Mouse (Mus musculus) hindbrain, embryonic 15.5 days (tissue): ENCODE data around the gene Ly9. TPM values are rescaled to one million over a fixed set of nuclear protein-coding genes. Genes with fewer than 3 reads are reported as not detected.

Experiments
- ATAC-seq: fragments of 200-750 bp; cut with Nextera tagmentation; 2 replicates; pipeline ENCODE4 v1.8.0; 2017; ENCODE audit warnings: low read depth, moderate number of reproducible peaks, moderate TSS enrichment; ENCODE audit not compliant: low FRiP score
- H3K27ac ChIP-seq: fragments of 300-500 bp; sonication (generic); replicated peaks from 2 replicates; pipeline ENCODE4 v1.5.1; 2015; ENCODE audit warnings: mild to moderate bottlenecking, inconsistent platforms
- H3K27me3 ChIP-seq: fragments of 300-500 bp; sonication (generic); 2 replicates; pipeline ENCODE4 v1.6.1; 2015; ENCODE audit warnings: control low read depth, inconsistent platforms
- H3K36me3 ChIP-seq: fragments of 300-500 bp; sonication (generic); 2 replicates; pipeline ENCODE4 v1.6.1; 2015; ENCODE audit warnings: control low read depth, inconsistent platforms
- H3K4me1 ChIP-seq: fragments of 300-500 bp; sonication (generic); replicated peaks from 2 replicates; pipeline ENCODE4 v1.6.1; 2015; ENCODE audit warnings: control low read depth, inconsistent platforms
- H3K4me2 ChIP-seq: fragments of 300-500 bp; sonication (generic); 2 replicates; pipeline ENCODE4 v1.6.1; 2015; ENCODE audit warnings: moderate library complexity, mild to moderate bottlenecking, inconsistent platforms
- H3K4me3 ChIP-seq: fragments of 300-500 bp; sonication (generic); 2 replicates; pipeline ENCODE4 v1.5.1; 2015; ENCODE audit warnings: mild to moderate bottlenecking, inconsistent platforms
- H3K9ac ChIP-seq: fragments of 300-500 bp; sonication (generic); 2 replicates; pipeline ENCODE4 v1.6.1; 2015; ENCODE audit warnings: inconsistent platforms
- H3K9me3 ChIP-seq: fragments of 300-500 bp; sonication (generic); 2 replicates; pipeline ENCODE4 v1.6.1; 2016; ENCODE audit warnings: control low read depth, inconsistent platforms
- WGBS: fragments of 180-500 bp; shearing (Covaris S2); methylation state at CpG from one replicate; pipeline ENCODE4 v1.1.7; 2015; 5-methylcytosine and 5-hydroxymethylcytosine counted together
- polyA plus RNA-seq: library from polyadenylated mRNA; unstranded; fragments of >200 nt; fragmentation: Nextera tagmentation; extraction: Ambion mirVana; gene quantifications from 2 replicates; pipeline ENCODE4 v1.2.1, GENCODE M21; 2015

The Ly9 gene
- polyA plus RNA-seq, 1 experiment from 2014 or later, result 0.18 TPM

GRCm38 (mm10) chr1:171629168-171629567 lies 22.0 kb upstream of the Ly9 start:
- Histone ChIP-seq H3K4me3 (no peak overlapping the region), H3K4me1 (no peaks in the 10 kb centered on the region), H3K36me3 (no peaks in the 10 kb centered on the region), H3K9ac (no peak overlapping the region), H3K9me3 (no peaks in the 10 kb centered on the region), H3K4me2 (no peak overlapping the region), H3K27me3 (no peaks in the 10 kb centered on the region), H3K27ac (no peak overlapping the region)
- 89% methylated on average over 6 of the region's 6 CpGs for WGBS
- no peak for ATAC-seq

DNA sequence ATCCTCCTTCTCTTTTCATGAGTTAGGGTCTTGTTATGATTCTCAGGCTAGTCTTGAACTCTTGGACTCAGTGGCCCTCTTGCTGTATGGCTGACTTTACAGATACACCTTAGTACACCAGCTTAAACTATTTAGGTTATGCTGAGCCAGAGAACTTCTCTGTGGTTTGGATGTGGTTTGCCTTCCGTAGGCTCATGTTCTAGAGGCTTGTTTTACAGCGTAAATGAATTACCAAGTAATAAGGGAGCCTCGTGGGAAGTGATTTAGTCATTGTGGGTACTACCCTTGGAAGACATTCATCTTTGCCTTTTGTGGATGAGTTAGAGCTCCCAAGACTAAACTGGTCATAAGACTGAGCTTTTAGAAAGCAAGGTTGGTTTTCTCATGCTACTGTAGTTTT lies 20.6 kb upstream of the Ly9 start:
- no peaks in the 10 kb centered on the region for H3K27me3 ChIP-seq
- WGBS, result 81% methylated on average over 3 of the region's 3 CpGs
- no peaks in the 10 kb centered on the region for H3K4me1 ChIP-seq
- no peaks in the 10 kb centered on the region for H3K9me3 ChIP-seq
- no peak overlapping the region for H3K4me2 ChIP-seq
- no peak for ATAC-seq
- H3K9ac ChIP-seq, result no peak overlapping the region
- no peaks in the 10 kb centered on the region for H3K36me3 ChIP-seq
- no peak overlapping the region for H3K27ac ChIP-seq
- H3K4me3 ChIP-seq, result no peak overlapping the region

- Histone ChIP-seq H3K4me3 (no peak overlapping the region), H3K27me3 (no peaks in the 10 kb centered on the region), H3K4me2 (no peak overlapping the region), H3K4me1 (no peaks in the 10 kb centered on the region), H3K27ac (no peak overlapping the region), H3K36me3 (no peaks in the 10 kb centered on the region), H3K9me3 (no peaks in the 10 kb centered on the region), H3K9ac (no peak overlapping the region)
- no peak for ATAC-seq
- WGBS, result 92% methylated on average over 6 of the region's 6 CpGs
These were observed 12.9 kb upstream of the Ly9 start for GRCm38 (mm10) chr1:171620091-171620490.

GRCm38 (mm10) chr1:171619645-171620044 lies 12.4 kb upstream of the Ly9 start:
- H3K36me3 ChIP-seq, result no peaks in the 10 kb centered on the region
- no peaks in the 10 kb centered on the region for H3K27me3 ChIP-seq
- H3K9ac ChIP-seq, result no peak overlapping the region
- no peak for ATAC-seq
- no peaks in the 10 kb centered on the region for H3K4me1 ChIP-seq
- H3K4me3 ChIP-seq, result no peak overlapping the region
- no peak overlapping the region for H3K27ac ChIP-seq
- 92% methylated on average over 3 of the region's 3 CpGs for whole genome bisulfite sequencing
- H3K9me3 ChIP-seq, result no peaks in the 10 kb centered on the region
- no peak overlapping the region for H3K4me2 ChIP-seq

GRCm38 (mm10) chr1:171619001-171619400 lies 11.8 kb upstream of the Ly9 start:
- H3K9ac ChIP-seq, result no peak overlapping the region
- no peak overlapping the region for H3K27ac ChIP-seq
- no peak for ATAC-seq
- no peaks in the 10 kb centered on the region for H3K4me1 ChIP-seq
- no peaks in the 10 kb centered on the region for H3K27me3 ChIP-seq
- no peak overlapping the region for H3K4me2 ChIP-seq
- no peak overlapping the region for H3K4me3 ChIP-seq
- H3K36me3 ChIP-seq, result no peaks in the 10 kb centered on the region
- no peaks in the 10 kb centered on the region for H3K9me3 ChIP-seq
- 89% methylated on average over 8 of the region's 8 CpGs for WGBS

- Histone ChIP-seq H3K27me3 (no peaks in the 10 kb centered on the region), H3K4me2 (no peak overlapping the region), H3K4me3 (no peak overlapping the region), H3K9me3 (no peaks in the 10 kb centered on the region), H3K27ac (no peak overlapping the region), H3K9ac (no peak overlapping the region), H3K4me1 (no peaks in the 10 kb centered on the region), H3K36me3 (no peaks in the 10 kb centered on the region)
- 82% methylated on average over 11 of the region's 11 CpGs for WGBS
- ATAC-seq, result no peak
These were observed 9.8 kb upstream of the Ly9 start for GRCm38 (mm10) chr1:171616881-171617515.

DNA sequence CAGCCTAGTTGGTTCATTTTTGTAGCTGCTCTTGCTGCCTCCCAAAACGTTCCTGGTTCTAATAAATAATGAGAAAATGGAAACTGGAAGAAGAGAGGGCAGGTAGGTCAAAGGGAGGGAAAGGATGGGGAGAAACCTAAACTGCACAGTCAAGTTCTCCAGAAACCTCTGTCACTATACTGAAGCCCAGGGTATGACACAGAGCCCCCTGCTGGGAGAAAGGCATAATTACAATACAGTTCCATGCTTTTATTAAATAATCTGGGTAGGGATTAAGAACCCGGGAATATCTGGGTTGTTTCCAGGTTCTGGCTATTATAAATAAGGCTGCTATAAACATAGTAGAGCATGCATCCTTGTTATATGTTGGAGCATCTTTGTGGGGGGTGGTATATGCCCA lies 6.8 kb upstream of the Ly9 start:
- no peaks in the 10 kb centered on the region for H3K36me3 ChIP-seq
- ATAC-seq, result no peak
- H3K9ac ChIP-seq, result no peak overlapping the region
- H3K9me3 ChIP-seq, result no peaks in the 10 kb centered on the region
- H3K27ac ChIP-seq, result no peak overlapping the region
- no peak overlapping the region for H3K4me3 ChIP-seq
- H3K4me2 ChIP-seq, result no peak overlapping the region
- WGBS, result 47% methylated on average over 2 of the region's 2 CpGs
- H3K27me3 ChIP-seq, result no peaks in the 10 kb centered on the region
- no peaks in the 10 kb centered on the region for H3K4me1 ChIP-seq

DNA sequence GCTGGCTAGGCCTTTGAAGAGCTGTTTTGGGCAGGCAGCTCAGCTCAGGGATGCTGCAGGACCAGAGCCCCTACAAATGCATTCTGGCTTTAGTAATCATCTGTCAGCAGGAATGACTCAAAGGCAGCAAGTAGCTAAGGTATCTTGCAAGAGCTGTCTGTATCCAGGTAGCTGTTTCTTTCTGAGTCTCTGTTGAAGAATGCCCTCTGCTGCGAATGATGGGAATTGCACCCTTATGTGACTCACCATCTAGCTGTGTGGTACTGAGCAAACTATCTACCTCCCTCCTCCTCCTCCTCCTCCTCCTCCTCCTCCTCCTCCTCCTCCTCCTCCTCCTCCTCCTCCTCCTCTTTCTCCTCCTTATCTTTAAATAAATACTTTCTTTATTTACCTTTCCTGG lies 3.6 kb upstream of the Ly9 start:
- H3K4me2 ChIP-seq, result no peak overlapping the region
- 40% methylated on average over 1 of the region's 1 CpGs for WGBS
- H3K4me3 ChIP-seq, result no peak overlapping the region

GRCm38 (mm10) chr1:171610026-171610425 lies 2.8 kb upstream of the Ly9 start:
- no peaks in the 10 kb centered on the region for H3K27me3 ChIP-seq

More for the DNA sequence above, 3.6 kb upstream of the Ly9 start:
- Histone ChIP-seq H3K9ac (no peak overlapping the region), H3K27ac (no peak overlapping the region), H3K4me1 (no peaks in the 10 kb centered on the region), H3K27me3 (no peaks in the 10 kb centered on the region), H3K9me3 (no peaks in the 10 kb centered on the region), H3K36me3 (no peaks in the 10 kb centered on the region)
- no peak for ATAC-seq

DNA sequence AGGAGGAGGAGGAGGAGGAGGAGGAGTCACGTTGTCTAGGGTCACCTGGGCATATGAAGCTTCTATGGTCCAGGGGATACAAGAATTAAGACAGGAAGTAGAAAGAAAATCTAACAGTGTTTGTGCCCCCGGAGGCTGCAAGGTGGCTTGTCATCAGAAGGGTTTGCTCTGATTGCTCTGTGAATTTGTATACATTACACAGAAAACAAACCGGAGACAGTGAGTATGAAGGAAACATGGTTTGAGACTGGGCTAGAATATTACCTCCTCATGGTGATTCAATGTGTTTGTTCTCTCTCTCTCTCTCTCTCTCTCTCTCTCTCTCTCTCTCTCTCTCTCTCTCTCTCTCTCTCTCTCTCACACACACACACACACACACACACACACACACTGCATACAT lies 554 bp downstream of the Ly9 start:
- H3K27me3 ChIP-seq, result no peaks in the 10 kb centered on the region
- no peak overlapping the region for H3K9ac ChIP-seq
- no peaks in the 10 kb centered on the region for H3K36me3 ChIP-seq
- no peak overlapping the region for H3K27ac ChIP-seq
- no peak overlapping the region for H3K4me2 ChIP-seq
- ATAC-seq, result no peak
- H3K4me3 ChIP-seq, result no peak overlapping the region
- H3K4me1 ChIP-seq, result no peaks in the 10 kb centered on the region
- no peaks in the 10 kb centered on the region for H3K9me3 ChIP-seq
- WGBS, result 81% methylated on average over 3 of the region's 3 CpGs

More at GRCm38 (mm10) chr1:171610026-171610425, 2.8 kb upstream of the Ly9 start:
- H3K4me2 ChIP-seq, result no peak overlapping the region
- H3K27ac ChIP-seq, result no peak overlapping the region
- H3K4me3 ChIP-seq, result no peak overlapping the region
- H3K4me1 ChIP-seq, result no peaks in the 10 kb centered on the region
- H3K36me3 ChIP-seq, result no peaks in the 10 kb centered on the region
- H3K9ac ChIP-seq, result no peak overlapping the region
- WGBS, result 94% methylated on average over 2 of the region's 2 CpGs
- no peak for ATAC-seq
- H3K9me3 ChIP-seq, result no peaks in the 10 kb centered on the region

DNA sequence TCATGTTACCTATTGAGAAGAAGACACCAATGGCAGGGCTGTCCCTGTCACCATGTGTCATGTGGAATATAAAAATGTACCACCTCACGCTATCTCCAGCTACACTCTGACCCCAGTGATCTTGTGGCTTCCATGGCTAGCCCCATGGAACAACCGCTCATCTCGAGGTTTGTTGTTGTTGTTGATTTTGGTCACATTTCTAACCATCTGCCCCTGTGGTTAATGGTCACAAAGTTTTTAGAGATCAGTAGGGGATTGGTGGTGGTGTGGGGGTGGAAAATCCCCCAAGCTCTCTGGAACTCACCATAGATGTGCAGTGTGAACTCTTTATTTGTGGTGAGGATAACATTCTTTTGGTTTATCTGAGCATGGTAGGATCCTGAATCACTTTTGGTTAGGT lies 2.5 kb downstream of the Ly9 start:
- H3K4me2 ChIP-seq, result no peak overlapping the region
- ATAC-seq, result no peak
- no peak overlapping the region for H3K4me3 ChIP-seq
- no peaks in the 10 kb centered on the region for H3K9me3 ChIP-seq
- no peaks in the 10 kb centered on the region for H3K4me1 ChIP-seq
- WGBS, result 89% methylated on average over 3 of the region's 3 CpGs
- H3K27me3 ChIP-seq, result no peaks in the 10 kb centered on the region
- H3K36me3 ChIP-seq, result no peaks in the 10 kb centered on the region
- no peak overlapping the region for H3K27ac ChIP-seq
- no peak overlapping the region for H3K9ac ChIP-seq

DNA sequence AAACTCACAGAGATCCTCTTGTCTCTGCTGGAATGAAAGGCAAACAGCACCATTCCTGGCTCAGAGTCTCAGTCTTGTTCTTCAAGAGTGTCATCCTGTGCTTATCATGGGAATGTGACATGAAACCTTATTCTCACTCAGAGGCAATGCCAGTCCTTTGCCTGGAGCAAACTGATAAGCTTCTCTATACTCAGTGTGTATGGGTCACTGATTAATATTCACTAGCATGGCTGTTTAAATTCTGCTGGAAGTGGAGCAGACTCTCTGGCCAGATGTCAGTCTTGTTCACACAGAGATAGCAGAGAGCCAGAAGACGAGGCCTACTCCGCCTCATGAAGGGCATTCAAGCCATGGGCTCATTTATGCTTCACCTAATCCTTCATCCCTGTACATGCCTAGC lies 22.6 kb downstream of the Ly9 start:
- no peak for ATAC-seq

GRCm38 (mm10) chr1:171577168-171577567 lies 30.0 kb downstream of the Ly9 start:
- Histone ChIP-seq H3K4me3 (no peak overlapping the region), H3K27ac (no peak overlapping the region), H3K27me3 (no peaks in the 10 kb centered on the region), H3K36me3 (no peaks in the 10 kb centered on the region), H3K4me1 (no peaks in the 10 kb centered on the region), H3K9ac (no peak overlapping the region), H3K4me2 (no peak overlapping the region), H3K9me3 (no peaks in the 10 kb centered on the region)
- WGBS, result 93% methylated on average over 7 of the region's 7 CpGs
- ATAC-seq, result no peak

More for the DNA sequence above, 22.6 kb downstream of the Ly9 start:
- Histone ChIP-seq H3K36me3 (no peaks in the 10 kb centered on the region), H3K27me3 (no peaks in the 10 kb centered on the region), H3K9me3 (no peaks in the 10 kb centered on the region), H3K9ac (no peak overlapping the region), H3K4me2 (no peak overlapping the region), H3K27ac (no peak overlapping the region), H3K4me1 (no peaks in the 10 kb centered on the region), H3K4me3 (no peak overlapping the region)
- WGBS, result 84% methylated on average over 2 of the region's 2 CpGs
